Mouse (Mus musculus): ENCODE results near the gene H2-Ob. TPM values are rescaled to one million over a fixed set of nuclear protein-coding genes. Genes with fewer than 3 reads are reported as not detected.

Gene H2-Ob
- polyA plus RNA-seq, 1 experiment from 2014 or later, result 0.11 TPM

DNA sequence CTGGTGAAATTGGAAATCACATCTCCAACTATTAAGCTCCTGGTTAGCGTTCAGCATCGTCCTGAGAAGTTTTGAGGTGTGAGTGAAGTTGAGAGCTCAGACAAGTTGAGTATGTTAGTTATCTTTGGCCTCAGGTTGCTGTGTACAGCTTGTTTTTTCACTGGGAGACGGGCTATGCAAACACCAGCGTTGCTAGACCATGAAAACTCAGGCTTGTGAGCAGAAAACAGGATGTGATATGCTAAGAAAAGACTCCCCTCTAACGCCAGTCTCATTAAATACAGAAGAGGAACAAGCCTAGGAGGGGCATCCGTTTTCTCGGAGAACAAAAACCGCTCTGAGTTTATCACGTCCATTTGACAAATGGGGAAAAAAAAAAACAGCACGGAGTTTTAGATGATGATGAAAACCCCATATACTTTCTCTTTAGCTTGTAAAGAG, 918 bp downstream of the H2-Ob start:
- Histone ChIP-seq H3K9me3 (ENCODE audit: control insufficient read depth, low read length) (peaks cover 3% of the 10 kb centered on the region; the same call in 1 of the 2 replicates), H3K9ac (ENCODE audit: low read length) (no peak overlapping the region), H3K36me3 (ENCODE audit: control insufficient read depth, insufficient read depth, low read length) (no peaks in the 10 kb centered on the region), H3K4me3 (ENCODE audit: low read depth, low read length) (no peak overlapping the region), H3K27me3 (replicated peaks; ENCODE audit: control insufficient read depth, insufficient read depth, low read length) (no peaks in the 10 kb centered on the region), H3K4me1 (replicated peaks; ENCODE audit: control insufficient read depth, insufficient read depth, low read length) (no peaks in the 10 kb centered on the region), H3K4me2 (ENCODE audit: low read length) (no peak overlapping the region), H3K27ac (ENCODE audit: low read depth) (no peak overlapping the region)
- 55% methylated on average over 10 of the region's 10 CpGs for WGBS
- no peak for ATAC-seq (replicated peaks; ENCODE audit: low FRiP score, low TSS enrichment, low read depth)
- DNase-seq (ENCODE audit: low spot score), result no peak

DNA sequence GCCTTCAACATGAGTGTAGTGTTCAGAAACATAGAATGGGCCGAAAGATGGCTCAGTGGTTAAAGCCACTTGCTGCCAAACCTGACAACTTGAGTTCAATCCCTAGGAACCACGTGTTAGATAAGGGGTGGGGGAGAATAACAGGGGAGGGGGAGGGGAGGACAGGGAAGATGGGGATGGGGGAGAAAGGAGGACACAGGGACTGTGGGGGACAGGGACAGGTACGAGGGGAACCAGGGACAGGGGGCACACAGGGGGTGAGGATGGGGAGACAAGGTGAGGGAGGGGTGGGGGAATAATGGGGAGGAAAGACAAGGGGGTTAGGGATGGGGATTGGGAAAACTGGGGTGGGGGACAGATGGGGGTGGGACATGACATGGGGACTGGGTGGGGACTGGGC, 1.7 kb downstream of the H2-Ob start:
- Histone ChIP-seq H3K4me3 (ENCODE audit: low read depth, low read length) (no peak overlapping the region), H3K27me3 (replicated peaks; ENCODE audit: control insufficient read depth, insufficient read depth, low read length) (no peaks in the 10 kb centered on the region), H3K4me2 (ENCODE audit: low read length) (no peak overlapping the region), H3K4me1 (replicated peaks; ENCODE audit: control insufficient read depth, insufficient read depth, low read length) (no peaks in the 10 kb centered on the region), H3K9me3 (ENCODE audit: control insufficient read depth, low read length) (peaks cover 3% of the 10 kb centered on the region; the same call in 1 of the 2 replicates), H3K27ac (ENCODE audit: low read depth) (no peak overlapping the region), H3K9ac (ENCODE audit: low read length) (no peak overlapping the region), H3K36me3 (ENCODE audit: control insufficient read depth, insufficient read depth, low read length) (no peaks in the 10 kb centered on the region)
- ATAC-seq (replicated peaks; ENCODE audit: low FRiP score, low TSS enrichment, low read depth) (no peak), DNase-seq (ENCODE audit: low spot score) (no peak)
- 70% methylated on average over 3 of the region's 3 CpGs for WGBS

GRCm38 (mm10) chr17:34240916-34241315, 2.2 kb downstream of the H2-Ob start:
- no peaks in the 10 kb centered on the region for H3K4me1 ChIP-seq (replicated peaks; ENCODE audit: control insufficient read depth, insufficient read depth, low read length)
- DNase-seq (ENCODE audit: low spot score) (no peak), ATAC-seq (replicated peaks; ENCODE audit: low FRiP score, low TSS enrichment, low read depth) (no peak)
- WGBS, result 68% methylated on average over 6 of the region's 6 CpGs
- H3K27me3 ChIP-seq (replicated peaks; ENCODE audit: control insufficient read depth, insufficient read depth, low read length), result no peaks in the 10 kb centered on the region
- H3K27ac ChIP-seq (ENCODE audit: low read depth), result no peak overlapping the region
- H3K9me3 ChIP-seq (ENCODE audit: control insufficient read depth, low read length), result peaks cover 3% of the 10 kb centered on the region; the same call in 1 of the 2 replicates
- no peak overlapping the region for H3K4me3 ChIP-seq (ENCODE audit: low read depth, low read length)
- no peak overlapping the region for H3K4me2 ChIP-seq (ENCODE audit: low read length)
- H3K36me3 ChIP-seq (ENCODE audit: control insufficient read depth, insufficient read depth, low read length), result no peaks in the 10 kb centered on the region
- H3K9ac ChIP-seq (ENCODE audit: low read length), result no peak overlapping the region

- Histone ChIP-seq H3K27ac (ENCODE audit: low read depth) (no peak overlapping the region), H3K4me1 (replicated peaks; ENCODE audit: control insufficient read depth, insufficient read depth, low read length) (no peaks in the 10 kb centered on the region), H3K4me3 (ENCODE audit: low read depth, low read length) (no peak overlapping the region), H3K36me3 (ENCODE audit: control insufficient read depth, insufficient read depth, low read length) (no peaks in the 10 kb centered on the region), H3K27me3 (replicated peaks; ENCODE audit: control insufficient read depth, insufficient read depth, low read length) (no peaks in the 10 kb centered on the region), H3K9ac (ENCODE audit: low read length) (no peak overlapping the region), H3K4me2 (ENCODE audit: low read length) (no peak overlapping the region), H3K9me3 (ENCODE audit: control insufficient read depth, low read length) (peaks cover 3% of the 10 kb centered on the region; the same call in 1 of the 2 replicates)
- WGBS, result 79% methylated on average over 4 of the region's 4 CpGs
- DNase-seq (ENCODE audit: low spot score) (no peak), ATAC-seq (replicated peaks; ENCODE audit: low FRiP score, low TSS enrichment, low read depth) (no peak)
These were observed 6.0 kb downstream of the H2-Ob start for GRCm38 (mm10) chr17:34244656-34245055.

DNA sequence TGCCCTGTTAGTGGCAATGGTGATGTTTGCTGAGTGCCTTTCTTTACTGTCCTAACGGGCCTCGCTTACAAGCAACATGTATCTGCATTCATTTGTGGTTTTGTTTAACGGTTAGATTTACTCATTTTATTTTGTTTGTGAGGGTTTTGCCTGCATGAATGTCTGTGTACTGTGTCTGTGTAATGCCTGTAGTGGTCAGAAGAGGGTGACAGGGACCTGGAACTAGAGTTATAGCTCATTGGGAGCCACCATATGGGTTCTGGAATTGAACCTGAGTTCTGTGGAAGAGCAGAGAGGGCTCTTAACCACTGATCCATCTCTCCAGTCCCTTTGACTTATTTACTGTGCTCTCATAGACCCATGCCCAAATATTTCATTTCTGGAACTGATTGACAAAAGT, 8.3 kb downstream of the H2-Ob start:
- Histone ChIP-seq H3K4me1 (replicated peaks; ENCODE audit: control insufficient read depth, insufficient read depth, low read length) (no peaks in the 10 kb centered on the region), H3K27me3 (replicated peaks; ENCODE audit: control insufficient read depth, insufficient read depth, low read length) (no peaks in the 10 kb centered on the region), H3K4me2 (ENCODE audit: low read length) (no peak overlapping the region), H3K9ac (ENCODE audit: low read length) (no peak overlapping the region), H3K27ac (ENCODE audit: low read depth) (no peak overlapping the region), H3K36me3 (ENCODE audit: control insufficient read depth, insufficient read depth, low read length) (no peaks in the 10 kb centered on the region), H3K9me3 (ENCODE audit: control insufficient read depth, low read length) (no peaks in the 10 kb centered on the region), H3K4me3 (ENCODE audit: low read depth, low read length) (no peak overlapping the region)
- DNase-seq (ENCODE audit: low spot score) (no peak), ATAC-seq (replicated peaks; ENCODE audit: low FRiP score, low TSS enrichment, low read depth) (no peak)
- 87% methylated on average over 3 of the region's 3 CpGs for WGBS

DNA sequence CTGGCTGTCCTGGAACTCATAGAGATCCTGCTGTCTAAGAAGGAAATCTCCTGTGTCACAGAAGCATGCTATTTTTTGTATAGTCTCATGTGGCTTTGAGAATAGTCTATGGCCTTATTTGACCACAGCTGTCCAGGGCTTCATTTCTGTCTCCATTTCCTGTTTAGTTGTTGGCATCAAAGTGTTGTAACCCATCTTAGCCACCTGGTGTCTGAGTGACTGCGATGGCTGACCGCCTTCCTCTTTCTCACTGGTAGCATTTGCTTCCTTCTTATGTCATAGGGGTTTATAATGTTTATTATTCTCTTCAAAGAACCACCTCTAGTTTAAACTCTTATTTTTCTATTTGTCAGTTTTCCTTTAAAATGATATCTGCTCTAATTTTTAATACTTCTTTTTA, 10.1 kb downstream of the H2-Ob start:
- Histone ChIP-seq H3K4me2 (ENCODE audit: low read length) (no peak overlapping the region), H3K36me3 (ENCODE audit: control insufficient read depth, insufficient read depth, low read length) (no peaks in the 10 kb centered on the region), H3K4me3 (ENCODE audit: low read depth, low read length) (no peak overlapping the region), H3K9ac (ENCODE audit: low read length) (no peak overlapping the region), H3K27ac (ENCODE audit: low read depth) (no peak overlapping the region), H3K9me3 (ENCODE audit: control insufficient read depth, low read length) (no peaks in the 10 kb centered on the region; the same call in 1 of the 2 replicates), H3K4me1 (replicated peaks; ENCODE audit: control insufficient read depth, insufficient read depth, low read length) (no peaks in the 10 kb centered on the region), H3K27me3 (replicated peaks; ENCODE audit: control insufficient read depth, insufficient read depth, low read length) (no peaks in the 10 kb centered on the region)
- no peak for DNase-seq (ENCODE audit: low spot score)
- ATAC-seq (replicated peaks; ENCODE audit: low FRiP score, low TSS enrichment, low read depth), result no peak
- WGBS, result 58% methylated on average over 2 of the region's 2 CpGs

- WGBS, result 45% methylated on average over 3 of the region's 3 CpGs
- H3K4me1 ChIP-seq (replicated peaks; ENCODE audit: control insufficient read depth, insufficient read depth, low read length), result no peaks in the 10 kb centered on the region
- no peaks in the 10 kb centered on the region; the same call in 1 of the 2 replicates for H3K9me3 ChIP-seq (ENCODE audit: control insufficient read depth, low read length)
- no peak overlapping the region for H3K4me2 ChIP-seq (ENCODE audit: low read length)
- no peak overlapping the region for H3K4me3 ChIP-seq (ENCODE audit: low read depth, low read length)
- no peak overlapping the region for H3K27ac ChIP-seq (ENCODE audit: low read depth)
- no peak overlapping the region for H3K9ac ChIP-seq (ENCODE audit: low read length)
- H3K36me3 ChIP-seq (ENCODE audit: control insufficient read depth, insufficient read depth, low read length), result no peaks in the 10 kb centered on the region
- ATAC-seq (replicated peaks; ENCODE audit: low FRiP score, low TSS enrichment, low read depth) (no peak), DNase-seq (ENCODE audit: low spot score) (no peak)
- H3K27me3 ChIP-seq (replicated peaks; ENCODE audit: control insufficient read depth, insufficient read depth, low read length), result no peaks in the 10 kb centered on the region
These were observed 10.7 kb downstream of the H2-Ob start for GRCm38 (mm10) chr17:34249361-34249760.

GRCm38 (mm10) chr17:34249878-34250277, 11.2 kb downstream of the H2-Ob start:
- Histone ChIP-seq H3K4me1 (replicated peaks; ENCODE audit: control insufficient read depth, insufficient read depth, low read length) (no peaks in the 10 kb centered on the region), H3K9ac (ENCODE audit: low read length) (no peak overlapping the region), H3K36me3 (ENCODE audit: control insufficient read depth, insufficient read depth, low read length) (no peaks in the 10 kb centered on the region), H3K27ac (ENCODE audit: low read depth) (no peak overlapping the region), H3K9me3 (ENCODE audit: control insufficient read depth, low read length) (no peaks in the 10 kb centered on the region; the same call in 1 of the 2 replicates), H3K27me3 (replicated peaks; ENCODE audit: control insufficient read depth, insufficient read depth, low read length) (no peaks in the 10 kb centered on the region), H3K4me3 (ENCODE audit: low read depth, low read length) (no peak overlapping the region), H3K4me2 (ENCODE audit: low read length) (no peak overlapping the region)
- 17% methylated on average over 4 of the region's 4 CpGs for WGBS
- DNase-seq (ENCODE audit: low spot score) (peak; percentile 70), ATAC-seq (replicated peaks; ENCODE audit: low FRiP score, low TSS enrichment, low read depth) (no peak)

DNA sequence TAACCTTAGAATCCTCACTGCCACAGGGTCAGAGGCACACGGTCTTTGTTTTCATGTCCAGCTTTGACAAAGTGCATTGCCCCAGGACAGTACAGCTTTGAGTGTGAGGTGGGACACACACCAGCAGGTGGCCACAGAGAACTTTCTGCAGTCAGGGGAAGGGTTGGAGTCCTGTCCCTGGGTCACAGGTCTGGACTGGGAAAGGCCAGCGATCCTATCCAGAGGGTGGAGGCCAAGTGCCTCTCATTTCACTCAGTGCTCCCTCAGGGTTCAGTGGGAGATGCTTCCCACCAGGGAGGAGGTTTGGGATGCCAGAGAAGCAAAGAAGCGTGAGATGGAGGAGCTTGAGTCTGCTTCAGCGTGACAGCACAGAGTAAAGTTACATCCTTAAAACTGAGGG, 13.0 kb downstream of the H2-Ob start:
- Histone ChIP-seq H3K4me2 (ENCODE audit: low read length) (no peak overlapping the region), H3K9ac (ENCODE audit: low read length) (no peak overlapping the region), H3K36me3 (ENCODE audit: control insufficient read depth, insufficient read depth, low read length) (no peaks in the 10 kb centered on the region), H3K4me3 (ENCODE audit: low read depth, low read length) (no peak overlapping the region), H3K9me3 (ENCODE audit: control insufficient read depth, low read length) (no peaks in the 10 kb centered on the region; the same call in 1 of the 2 replicates), H3K4me1 (replicated peaks; ENCODE audit: control insufficient read depth, insufficient read depth, low read length) (no peaks in the 10 kb centered on the region), H3K27ac (ENCODE audit: low read depth) (no peak overlapping the region), H3K27me3 (replicated peaks; ENCODE audit: control insufficient read depth, insufficient read depth, low read length) (no peaks in the 10 kb centered on the region)
- 60% methylated on average over 4 of the region's 4 CpGs for WGBS
- DNase-seq (ENCODE audit: low spot score) (peak; percentile 43), ATAC-seq (replicated peaks; ENCODE audit: low FRiP score, low TSS enrichment, low read depth) (no peak)

All from intestine, embryonic 14.5 days (tissue).